Mouse (Mus musculus): ENCODE results near the gene Gm4070. TPM values are rescaled to one million over a fixed set of nuclear protein-coding genes. Genes with fewer than 3 reads are reported as not detected.
"Not testable (repeated sequence)": the region's sequence is repeated elsewhere in the genome, so short reads cannot be mapped to it uniquely, and the experiment has no call there.

Gene Gm4070
- polyA plus RNA-seq (2012; fragmentation: generic; extraction: Trizol) = 0.42 TPM

GRCm38 (mm10) chr7:105953812-105954211 lies at the start of gene Gm4070:
Gm4070 (minus strand) TSS chr7:105953967.
- H3K4me3 ChIP-seq; H3K4me2 ChIP-seq (ENCODE audit: low read depth); H3ac ChIP-seq (ENCODE audit: control insufficient read depth, insufficient read length); H3K27me3 ChIP-seq (ENCODE audit: control insufficient read depth, insufficient read depth, insufficient read length); H3K79me2 ChIP-seq (ENCODE audit: control insufficient read depth, insufficient read depth); H3K36me3 ChIP-seq (ENCODE audit: control insufficient read depth, insufficient read depth): not testable (repeated sequence)

DNA sequence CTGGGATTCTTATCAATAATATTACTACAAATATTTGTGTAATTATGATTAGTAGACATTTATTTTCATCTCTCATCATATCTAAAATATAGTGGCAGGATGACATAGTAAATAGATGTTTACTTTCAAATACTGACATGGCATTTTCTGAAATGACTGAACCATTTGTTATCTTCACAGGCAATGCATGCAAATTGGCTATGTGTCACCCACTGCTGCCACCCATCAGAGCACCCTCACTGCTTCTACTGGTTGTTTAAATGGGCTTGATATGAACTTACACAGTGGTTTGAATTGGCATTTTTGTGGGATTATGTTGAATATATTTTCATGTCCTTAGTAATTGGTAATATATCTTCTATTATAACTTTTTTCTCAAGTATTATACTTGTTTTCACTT lies 773 bp upstream of the Gm4070 start:
- H3K79me2 ChIP-seq (ENCODE audit: control insufficient read depth, insufficient read depth); H3K27me3 ChIP-seq (ENCODE audit: control insufficient read depth, insufficient read depth, insufficient read length); H3ac ChIP-seq (ENCODE audit: control insufficient read depth, insufficient read length); H3K4me3 ChIP-seq; H3K4me2 ChIP-seq (ENCODE audit: low read depth); H3K36me3 ChIP-seq (ENCODE audit: control insufficient read depth, insufficient read depth): not testable (repeated sequence)

DNA sequence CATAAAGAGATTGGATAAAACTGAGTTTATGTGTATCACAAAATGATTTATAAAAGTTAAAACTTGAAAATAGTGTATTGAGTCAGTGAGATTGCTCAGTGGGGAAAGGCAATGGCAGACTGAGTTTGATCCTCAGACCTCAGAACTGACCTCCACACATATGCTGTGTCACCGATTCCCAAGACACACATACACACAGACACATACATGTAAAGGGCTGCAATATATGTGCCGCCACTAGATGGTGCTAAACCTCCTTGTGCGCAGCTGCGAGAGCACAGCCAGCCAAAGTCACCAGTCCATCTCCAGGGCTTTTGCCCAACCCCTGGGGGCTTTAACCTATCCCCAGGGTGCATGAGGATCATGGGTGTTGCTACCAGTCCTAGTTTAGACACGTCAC lies 1.4 kb downstream of the Gm4070 start:
- not testable (repeated sequence) for H3K27me3 ChIP-seq (ENCODE audit: control insufficient read depth, insufficient read depth, insufficient read length); H3K4me2 ChIP-seq (ENCODE audit: low read depth); H3ac ChIP-seq (ENCODE audit: control insufficient read depth, insufficient read length); H3K79me2 ChIP-seq (ENCODE audit: control insufficient read depth, insufficient read depth); H3K36me3 ChIP-seq (ENCODE audit: control insufficient read depth, insufficient read depth); H3K4me3 ChIP-seq

GRCm38 (mm10) chr7:105945238-105945637 lies 8.5 kb downstream of the Gm4070 start:
- H3K79me2 ChIP-seq (ENCODE audit: control insufficient read depth, insufficient read depth); H3ac ChIP-seq (ENCODE audit: control insufficient read depth, insufficient read length); H3K36me3 ChIP-seq (ENCODE audit: control insufficient read depth, insufficient read depth); H3K4me3 ChIP-seq; H3K27me3 ChIP-seq (ENCODE audit: control insufficient read depth, insufficient read depth, insufficient read length); H3K4me2 ChIP-seq (ENCODE audit: low read depth): not testable (repeated sequence)

- H3K4me3 ChIP-seq; H3ac ChIP-seq (ENCODE audit: control insufficient read depth, insufficient read length); H3K4me2 ChIP-seq (ENCODE audit: low read depth); H3K27me3 ChIP-seq (ENCODE audit: control insufficient read depth, insufficient read depth, insufficient read length); H3K36me3 ChIP-seq (ENCODE audit: control insufficient read depth, insufficient read depth); H3K79me2 ChIP-seq (ENCODE audit: control insufficient read depth, insufficient read depth): not testable (repeated sequence)
These were observed 21.6 kb downstream of the Gm4070 start for GRCm38 (mm10) chr7:105932132-105932531.

GRCm38 (mm10) chr7:105883588-105884336 lies 70.0 kb downstream of the Gm4070 start:
- not testable (repeated sequence) for H3K27me3 ChIP-seq (ENCODE audit: control insufficient read depth, insufficient read depth, insufficient read length); H3K4me2 ChIP-seq (ENCODE audit: low read depth); H3K79me2 ChIP-seq (ENCODE audit: control insufficient read depth, insufficient read depth); H3K4me3 ChIP-seq; H3ac ChIP-seq (ENCODE audit: control insufficient read depth, insufficient read length); H3K36me3 ChIP-seq (ENCODE audit: control insufficient read depth, insufficient read depth)

GRCm38 (mm10) chr7:105879717-105880484 lies 73.9 kb downstream of the Gm4070 start:
- not testable (repeated sequence) for H3K4me2 ChIP-seq (ENCODE audit: low read depth); H3K36me3 ChIP-seq (ENCODE audit: control insufficient read depth, insufficient read depth); H3ac ChIP-seq (ENCODE audit: control insufficient read depth, insufficient read length); H3K79me2 ChIP-seq (ENCODE audit: control insufficient read depth, insufficient read depth); H3K4me3 ChIP-seq; H3K27me3 ChIP-seq (ENCODE audit: control insufficient read depth, insufficient read depth, insufficient read length)

- not testable (repeated sequence) for H3K27me3 ChIP-seq (ENCODE audit: control insufficient read depth, insufficient read depth, insufficient read length); H3ac ChIP-seq (ENCODE audit: control insufficient read depth, insufficient read length); H3K36me3 ChIP-seq (ENCODE audit: control insufficient read depth, insufficient read depth); H3K4me3 ChIP-seq; H3K79me2 ChIP-seq (ENCODE audit: control insufficient read depth, insufficient read depth); H3K4me2 ChIP-seq (ENCODE audit: low read depth)
These were observed 97.8 kb downstream of the Gm4070 start for GRCm38 (mm10) chr7:105855718-105856560.

Other genes with a start within 250 kb of the Gm4070 start
- 250 TPM for gene Ilk, start 217.4 kb downstream of the Gm4070 start, polyA plus RNA-seq (2012; fragmentation: generic; extraction: Trizol)
- gene Rrp8, start 216.6 kb downstream of the Gm4070 start, polyA plus RNA-seq (2012; fragmentation: generic; extraction: Trizol) = 15.5 TPM
- 249 TPM for gene Taf10, start 209.6 kb downstream of the Gm4070 start, polyA plus RNA-seq (2012; fragmentation: generic; extraction: Trizol)
- 40.4 TPM for gene Tpp1, start 201.7 kb downstream of the Gm4070 start, polyA plus RNA-seq (2012; fragmentation: generic; extraction: Trizol)
- 0.49 TPM for gene Dchs1, start 166.3 kb downstream of the Gm4070 start, polyA plus RNA-seq (2012; fragmentation: generic; extraction: Trizol)
- gene Mrpl17, start 142.9 kb downstream of the Gm4070 start, polyA plus RNA-seq (2012; fragmentation: generic; extraction: Trizol) = 346 TPM